Comparison of ENCODE assay signal across 30 mouse cellular contexts in the genomic region with DNA sequence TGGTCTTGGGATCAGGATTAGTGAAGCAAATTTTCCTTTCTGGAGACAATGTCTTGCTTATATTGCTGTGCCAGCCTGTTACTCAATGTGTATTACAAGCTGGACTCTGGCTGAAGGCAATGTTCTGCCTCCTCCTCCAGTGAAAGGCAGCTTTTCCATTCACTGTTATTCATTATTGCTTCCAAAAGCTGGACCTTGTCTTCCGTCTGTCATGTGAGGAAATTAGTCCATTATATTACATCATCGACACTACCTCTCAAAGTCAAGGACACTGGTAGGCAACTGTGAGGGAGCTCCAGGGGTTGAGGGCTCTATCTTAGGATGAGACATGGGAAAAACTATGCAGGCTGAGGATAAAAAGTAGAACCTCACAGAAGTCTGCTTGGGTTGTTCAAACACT. TPM values are rescaled to one million over a fixed set of nuclear protein-coding genes. Genes with fewer than 3 reads are reported as not detected.
"Had no signal": no experiment of that assay in that cellular context is flagged by ENCODE, and none has a peak within 500 bp of the region (broad histone marks: within the 10 kb centered on the region; RNA-seq: fewer than 3 reads in every experiment).

No protein-coding gene starts in this region.

- H3K36me3 ChIP-seq: heart, embryonic 13.5 days; heart, embryonic 15.5 days; hindbrain, embryonic 13.5 days; hindbrain, embryonic 15.5 days; intestine, embryonic 15.5 days; kidney, embryonic 15.5 days; limb, embryonic 10.5 days; limb, embryonic 12.5 days; liver, embryonic 12.5 days had no signal

- H3K4me1 ChIP-seq: hindbrain, embryonic 15.5 days; intestine, embryonic 15.5 days; limb, embryonic 12.5 days had no signal

- H3K27me3 ChIP-seq: heart, embryonic 13.5 days; heart, embryonic 15.5 days; hindbrain, embryonic 13.5 days; hindbrain, embryonic 15.5 days; intestine, embryonic 15.5 days; kidney, embryonic 15.5 days; limb, embryonic 12.5 days; liver, embryonic 12.5 days had no signal

- H3K27ac ChIP-seq: gastrocnemius, adult 2 months; heart, adult 2 months; heart, embryonic 13.5 days; heart, embryonic 15.5 days; hindbrain, embryonic 13.5 days; hindbrain, embryonic 15.5 days; hindbrain, postnatal 0 days; intestine, embryonic 15.5 days; kidney, embryonic 15.5 days; kidney, postnatal 0 days; layer of hippocampus, adult 2 months; left cerebral cortex, adult 2 months; limb, embryonic 10.5 days; limb, embryonic 12.5 days; liver, embryonic 12.5 days; liver, embryonic 14.5 days had no signal

- H3K4me2 ChIP-seq: heart, embryonic 11.5 days; heart, embryonic 13.5 days; heart, embryonic 15.5 days; hindbrain, embryonic 13.5 days; hindbrain, embryonic 15.5 days; intestine, embryonic 15.5 days; kidney, embryonic 15.5 days; limb, embryonic 12.5 days; liver, embryonic 12.5 days had no signal

- H3K9me3 ChIP-seq: heart, embryonic 13.5 days; heart, embryonic 15.5 days; hindbrain, embryonic 13.5 days; hindbrain, embryonic 15.5 days; intestine, embryonic 15.5 days; kidney, embryonic 15.5 days; limb, embryonic 10.5 days; limb, embryonic 12.5 days; liver, embryonic 12.5 days had no signal

- H3K9ac ChIP-seq: heart, embryonic 13.5 days; heart, embryonic 15.5 days; hindbrain, embryonic 13.5 days; hindbrain, embryonic 15.5 days; intestine, embryonic 15.5 days; kidney, embryonic 15.5 days; limb, embryonic 12.5 days; liver, embryonic 12.5 days; liver, embryonic 14.5 days had no signal

- DNase-seq: gastrocnemius, adult 2 months; gastrocnemius, postnatal 10 days; gastrocnemius, postnatal 25 days; heart, adult 2 months; heart, postnatal 14 days; heart, postnatal 36 days; kidney, adult 18-20 months; kidney, adult 8-10 months; kidney, postnatal 25 days; kidney, postnatal 4 days had no signal

- H3K4me3 ChIP-seq: gastrocnemius, adult 2 months; heart, adult 2 months; heart, embryonic 13.5 days; heart, embryonic 15.5 days; hindbrain, embryonic 13.5 days; hindbrain, embryonic 15.5 days; intestine, embryonic 15.5 days; kidney, embryonic 15.5 days; layer of hippocampus, adult 2 months; left cerebral cortex, adult 2 months; limb, embryonic 10.5 days; limb, embryonic 12.5 days; liver, embryonic 12.5 days had no signal

- ATAC-seq: hindbrain, postnatal 0 days; intestine, embryonic 15.5 days; intestine, postnatal 0 days; liver, embryonic 12.5 days had no signal

RNA-seq across cellular contexts. Expression of a gene that starts 2.6 kb away (rescaled TPM):
- polyA plus RNA-seq: heart, embryonic 11.5 days; hindbrain, embryonic 11.5 days; hindbrain, embryonic 15.5 days; hindbrain, postnatal 0 days; limb, embryonic 10.5 days had no signal

RNA-seq across cellular contexts. Expression of a gene that starts 21.3 kb away (rescaled TPM):
- polyA plus RNA-seq: frontal cortex, adult 2 months; heart, embryonic 11.5 days; heart, embryonic 13.5 days; heart, embryonic 15.5 days; heart, postnatal 0 days; hindbrain, embryonic 11.5 days; hindbrain, embryonic 13.5 days; hindbrain, embryonic 15.5 days; hindbrain, postnatal 0 days; intestine, embryonic 15.5 days; kidney, embryonic 15.5 days; kidney, postnatal 0 days; limb, embryonic 10.5 days; limb, embryonic 12.5 days; liver, embryonic 12.5 days; liver, embryonic 14.5 days; liver, embryonic 16.5 days had no signal

RNA-seq across cellular contexts. Expression of a gene that starts 50.8 kb away (rescaled TPM):
- polyA plus RNA-seq: heart, embryonic 11.5 days; hindbrain, embryonic 11.5 days; hindbrain, postnatal 0 days; limb, embryonic 10.5 days had no signal
